Mouse (Mus musculus) midbrain, embryonic 16.5 days (tissue): Measurements from ENCODE around the gene Olfr763. TPM values are rescaled to one million over a fixed set of nuclear protein-coding genes. Genes with fewer than 3 reads are reported as not detected.

Experiments used
- ATAC-seq: fragments of 200-750 bp; cut with Nextera tagmentation; 2 replicates; pipeline ENCODE4 v1.8.0; 2017; ENCODE audit warnings: moderate TSS enrichment
- H3K27ac ChIP-seq: fragments of 300-500 bp; sonication (generic); 2 replicates; pipeline ENCODE4 v1.5.1; 2014; ENCODE audit warnings: mild to moderate bottlenecking, low read length, mixed read lengths
- H3K27me3 ChIP-seq: fragments of 300-500 bp; sonication (generic); 2 replicates; pipeline ENCODE4 v1.6.1; 2014; ENCODE audit warnings: low read depth, low read length, mixed read lengths; ENCODE audit not compliant: control insufficient read depth, insufficient read depth
- H3K36me3 ChIP-seq: fragments of 300-500 bp; sonication (generic); 2 replicates; pipeline ENCODE4 v1.6.1; 2014; ENCODE audit warnings: mild to moderate bottlenecking, low read length, moderate library complexity, mixed read lengths; ENCODE audit not compliant: control insufficient read depth, insufficient read depth
- H3K4me1 ChIP-seq: fragments of 300-500 bp; sonication (generic); 2 replicates; pipeline ENCODE4 v1.6.1; 2014; ENCODE audit warnings: mild to moderate bottlenecking, low read length, mixed read lengths; ENCODE audit not compliant: control insufficient read depth, insufficient read depth
- H3K4me2 ChIP-seq: fragments of 300-500 bp; sonication (generic); 2 replicates; pipeline ENCODE4 v1.6.1; 2014; ENCODE audit warnings: mild to moderate bottlenecking, low read length, mixed read lengths
- H3K4me3 ChIP-seq: fragments of 300-500 bp; sonication (generic); 2 replicates; pipeline ENCODE4 v1.5.1; 2014; ENCODE audit warnings: low read depth, mild to moderate bottlenecking, low read length, moderate library complexity, mixed read lengths
- H3K9ac ChIP-seq: fragments of 300-500 bp; sonication (generic); 2 replicates; pipeline ENCODE4 v1.6.1; 2014; ENCODE audit warnings: low read depth, low read length, mixed read lengths
- H3K9me3 ChIP-seq: fragments of 300-500 bp; sonication (generic); replicated peaks from 2 replicates; pipeline ENCODE4 v1.6.1; 2014; ENCODE audit warnings: mild to moderate bottlenecking, low read length, mixed read lengths; ENCODE audit not compliant: control insufficient read depth, poor library complexity, severe bottlenecking
- whole genome bisulfite sequencing: fragments of 180-500 bp; shearing (Covaris S2); extraction: QIAGEN DNeasy Blood & Tissue Kit; methylation state at CpG from one replicate; pipeline ENCODE4 v1.1.7; 2014; 5-methylcytosine and 5-hydroxymethylcytosine counted together
- polyA plus RNA-seq: library from polyadenylated mRNA; unstranded; fragments of >200 nt; fragmentation: Nextera tagmentation; extraction: Ambion mirVana; gene quantifications from 2 replicates; pipeline ENCODE4 v1.2.1, GENCODE M21; 2015

The Olfr763 gene
- polyA plus RNA-seq: not detected in 2 replicates

- no peak within 1 kb of the TSS for H3K9ac ChIP-seq
- WGBS: 78% methylated on average over 2 of the region's 2 CpGs
- no peaks in the 10 kb centered on the region for H3K9me3 ChIP-seq
- no peaks in the 10 kb centered on the region for H3K27me3 ChIP-seq
- H3K27ac ChIP-seq: no peak within 1 kb of the TSS
- H3K4me1 ChIP-seq: no peaks in the 10 kb centered on the region
- no peak within 1 kb of the TSS for H3K4me3 ChIP-seq
- H3K4me2 ChIP-seq: no peak within 1 kb of the TSS
- ATAC-seq: no peak
- no peaks in the 10 kb centered on the region for H3K36me3 ChIP-seq
These were observed at the start of gene Olfr763 for GRCm38 (mm10) chr10:129010288-129010841. Gene Olfr763 (plus strand): TSS chr10:129010791.

GRCm38 (mm10) chr10:128964961-128965360, 45.6 kb upstream of the Olfr763 start:
- no peak overlapping the region for H3K4me2 ChIP-seq
- no peaks in the 10 kb centered on the region for H3K27me3 ChIP-seq
- no peak for ATAC-seq
- no peak overlapping the region for H3K27ac ChIP-seq
- H3K9me3 ChIP-seq: no peaks in the 10 kb centered on the region
- no peak overlapping the region for H3K9ac ChIP-seq
- no peak overlapping the region for H3K4me3 ChIP-seq
- H3K36me3 ChIP-seq: no peaks in the 10 kb centered on the region
- WGBS: 63% methylated on average over 2 of the region's 2 CpGs
- no peaks in the 10 kb centered on the region for H3K4me1 ChIP-seq

GRCm38 (mm10) chr10:128965871-128966270, 44.7 kb upstream of the Olfr763 start:
- no peak overlapping the region for H3K4me3 ChIP-seq
- no peaks in the 10 kb centered on the region for H3K27me3 ChIP-seq
- H3K36me3 ChIP-seq: no peaks in the 10 kb centered on the region
- no peaks in the 10 kb centered on the region for H3K4me1 ChIP-seq
- no peak overlapping the region for H3K4me2 ChIP-seq
- no peak overlapping the region for H3K9ac ChIP-seq
- no peak for ATAC-seq
- WGBS: 87% methylated on average over 6 of the region's 6 CpGs
- no peak overlapping the region for H3K27ac ChIP-seq
- no peaks in the 10 kb centered on the region for H3K9me3 ChIP-seq

- Histone ChIP-seq H3K9ac (no peak overlapping the region), H3K27ac (no peak overlapping the region), H3K4me3 (no peak overlapping the region), H3K9me3 (no peaks in the 10 kb centered on the region), H3K36me3 (no peaks in the 10 kb centered on the region), H3K4me2 (no peak overlapping the region), H3K4me1 (no peaks in the 10 kb centered on the region), H3K27me3 (no peaks in the 10 kb centered on the region)
- ATAC-seq: no peak
- 63% methylated on average over 1 of the region's 1 CpGs for WGBS
These were observed 42.2 kb upstream of the Olfr763 start for GRCm38 (mm10) chr10:128968341-128968749.

- Histone ChIP-seq H3K9me3 (no peaks in the 10 kb centered on the region), H3K36me3 (no peaks in the 10 kb centered on the region), H3K27ac (no peak overlapping the region), H3K4me3 (no peak overlapping the region), H3K4me2 (no peak overlapping the region), H3K27me3 (no peaks in the 10 kb centered on the region), H3K9ac (no peak overlapping the region), H3K4me1 (no peaks in the 10 kb centered on the region)
- WGBS: 50% methylated on average over 1 of the region's 1 CpGs
- no peak for ATAC-seq
These were observed 39.8 kb upstream of the Olfr763 start for GRCm38 (mm10) chr10:128970740-128971250.

GRCm38 (mm10) chr10:128972841-128973240, 37.8 kb upstream of the Olfr763 start:
- Histone ChIP-seq H3K4me2 (no peak overlapping the region), H3K36me3 (no peaks in the 10 kb centered on the region), H3K9me3 (no peaks in the 10 kb centered on the region), H3K27ac (no peak overlapping the region), H3K9ac (no peak overlapping the region), H3K27me3 (no peaks in the 10 kb centered on the region; the same call in 1 of the 2 replicates), H3K4me1 (no peaks in the 10 kb centered on the region), H3K4me3 (no peak overlapping the region)
- 75% methylated on average over 4 of the region's 4 CpGs for WGBS
- ATAC-seq: no peak

GRCm38 (mm10) chr10:128976395-128976794, 34.2 kb upstream of the Olfr763 start:
- no peak for ATAC-seq
- Histone ChIP-seq H3K36me3 (no peaks in the 10 kb centered on the region), H3K27ac (no peak overlapping the region), H3K9ac (no peak overlapping the region), H3K4me3 (no peak overlapping the region), H3K4me2 (no peak overlapping the region), H3K4me1 (no peaks in the 10 kb centered on the region), H3K27me3 (no peaks in the 10 kb centered on the region; the same call in 1 of the 2 replicates), H3K9me3 (no peaks in the 10 kb centered on the region)
- WGBS: 60% methylated on average over 3 of the region's 3 CpGs

- Histone ChIP-seq H3K4me3 (no peak overlapping the region), H3K36me3 (no peaks in the 10 kb centered on the region), H3K9me3 (no peaks in the 10 kb centered on the region), H3K27ac (no peak overlapping the region), H3K27me3 (no peaks in the 10 kb centered on the region; the same call in 1 of the 2 replicates), H3K4me1 (no peaks in the 10 kb centered on the region), H3K9ac (peak overlapping the region; percentile 36; the same call in 1 of the 2 replicates), H3K4me2 (no peak overlapping the region)
- WGBS: 27% methylated on average over 9 of the region's 9 CpGs
- peak; percentile 90 for ATAC-seq
These were observed 33.0 kb upstream of the Olfr763 start for GRCm38 (mm10) chr10:128977522-128978114.

GRCm38 (mm10) chr10:128980644-128981365, 29.8 kb upstream of the Olfr763 start:
- H3K27me3 ChIP-seq: no peaks in the 10 kb centered on the region; the same call in 1 of the 2 replicates
- no peak overlapping the region for H3K27ac ChIP-seq
- 77% methylated on average over 3 of the region's 3 CpGs for WGBS
- H3K4me1 ChIP-seq: no peaks in the 10 kb centered on the region
- no peak overlapping the region for H3K9ac ChIP-seq
- H3K36me3 ChIP-seq: no peaks in the 10 kb centered on the region
- H3K4me2 ChIP-seq: no peak overlapping the region
- no peaks in the 10 kb centered on the region for H3K9me3 ChIP-seq
- no peak for ATAC-seq
- no peak overlapping the region for H3K4me3 ChIP-seq
